Mouse (Mus musculus) splenic B cell, adult 2 months (primary cell): ENCODE measurements around the gene Mansc1.

Experiments
- DNase-seq: peaks from one replicate; pipeline ENCODE4 v3.0.0-alpha.2; 2011; ENCODE audit warnings: low read depth, low spot score
- H3K27me3 ChIP-seq: 2 replicates; pipeline ENCODE4 v1.6.1; 2012; ENCODE audit warnings: mild to moderate bottlenecking, low read length, moderate library complexity, mixed read lengths; ENCODE audit not compliant: control insufficient read depth, poor library complexity, insufficient read depth, severe bottlenecking
- H3K36me3 ChIP-seq: 2 replicates; pipeline ENCODE4 v1.6.1; 2012; ENCODE audit warnings: mild to moderate bottlenecking, low read length, moderate library complexity, mixed read lengths; ENCODE audit not compliant: control insufficient read depth, poor library complexity, insufficient read depth, severe bottlenecking

Mansc1 gene

GRCm38 (mm10) chr6:134620846-134621551 lies 11.3 kb downstream of the Mansc1 start:
- no peaks in the 10 kb centered on the region for H3K27me3 ChIP-seq
- H3K36me3 ChIP-seq, result no peaks in the 10 kb centered on the region
- DNase-seq, result peak; percentile 35

GRCm38 (mm10) chr6:134620129-134620528 lies 12.2 kb downstream of the Mansc1 start:
- no peak for DNase-seq
- Histone ChIP-seq H3K27me3 (no peaks in the 10 kb centered on the region), H3K36me3 (no peaks in the 10 kb centered on the region)

- no peak for DNase-seq
- Histone ChIP-seq H3K36me3 (no peaks in the 10 kb centered on the region), H3K27me3 (no peaks in the 10 kb centered on the region)
These were observed 14.7 kb downstream of the Mansc1 start for GRCm38 (mm10) chr6:134617589-134617988.

- Histone ChIP-seq H3K27me3 (no peaks in the 10 kb centered on the region), H3K36me3 (no peaks in the 10 kb centered on the region)
- peak; percentile 76 for DNase-seq
These were observed 17.3 kb downstream of the Mansc1 start for GRCm38 (mm10) chr6:134614723-134615648.

- DNase-seq, result no peak
- no peaks in the 10 kb centered on the region for H3K36me3 ChIP-seq
- no peaks in the 10 kb centered on the region for H3K27me3 ChIP-seq
These were observed 18.0 kb downstream of the Mansc1 start for GRCm38 (mm10) chr6:134614322-134614721.

- no peaks in the 10 kb centered on the region for H3K27me3 ChIP-seq
- no peaks in the 10 kb centered on the region for H3K36me3 ChIP-seq
- no peak for DNase-seq
These were observed 20.4 kb downstream of the Mansc1 start for GRCm38 (mm10) chr6:134611896-134612295.

- Histone ChIP-seq H3K36me3 (no peaks in the 10 kb centered on the region), H3K27me3 (no peaks in the 10 kb centered on the region)
- DNase-seq, result no peak
These were observed 21.9 kb downstream of the Mansc1 start for GRCm38 (mm10) chr6:134610380-134610779.

GRCm38 (mm10) chr6:134606949-134607746 lies 25.1 kb downstream of the Mansc1 start:
- H3K27me3 ChIP-seq, result no peaks in the 10 kb centered on the region
- H3K36me3 ChIP-seq, result no peaks in the 10 kb centered on the region
- DNase-seq, result peak; percentile 46

GRCm38 (mm10) chr6:134606540-134606939 lies 25.7 kb downstream of the Mansc1 start:
- Histone ChIP-seq H3K36me3 (no peaks in the 10 kb centered on the region), H3K27me3 (no peaks in the 10 kb centered on the region)
- no peak for DNase-seq

GRCm38 (mm10) chr6:134605196-134605595 lies 27.1 kb downstream of the Mansc1 start:
- no peak for DNase-seq
- H3K36me3 ChIP-seq, result no peaks in the 10 kb centered on the region

GRCm38 (mm10) chr6:134602371-134603003 lies 29.8 kb downstream of the Mansc1 start:
- DNase-seq, result no peak
- H3K27me3 ChIP-seq, result no peaks in the 10 kb centered on the region
- H3K36me3 ChIP-seq, result no peaks in the 10 kb centered on the region

More at GRCm38 (mm10) chr6:134605196-134605595, 27.1 kb downstream of the Mansc1 start:
- H3K27me3 ChIP-seq, result no peaks in the 10 kb centered on the region

GRCm38 (mm10) chr6:134601766-134602165 lies 30.5 kb downstream of the Mansc1 start:
- H3K27me3 ChIP-seq, result no peaks in the 10 kb centered on the region
- no peak for DNase-seq

GRCm38 (mm10) chr6:134601130-134601529 lies 31.2 kb downstream of the Mansc1 start:
- Histone ChIP-seq H3K36me3 (no peaks in the 10 kb centered on the region), H3K27me3 (no peaks in the 10 kb centered on the region)
- no peak for DNase-seq

More at GRCm38 (mm10) chr6:134601766-134602165, 30.5 kb downstream of the Mansc1 start:
- H3K36me3 ChIP-seq, result no peaks in the 10 kb centered on the region

GRCm38 (mm10) chr6:134599239-134599638 lies 33.0 kb downstream of the Mansc1 start:
- Histone ChIP-seq H3K27me3 (no peaks in the 10 kb centered on the region), H3K36me3 (no peaks in the 10 kb centered on the region)
- no peak for DNase-seq
